Mouse (Mus musculus): ENCODE results near the gene Tmbim7. TPM values are rescaled to one million over a fixed set of nuclear protein-coding genes. Genes with fewer than 3 reads are reported as not detected.

The Tmbim7 gene
- polyA plus RNA-seq, 1 experiment from 2014 or later, result not detected

GRCm38 (mm10) chr5:3688298-3688697 is 37.3 kb downstream of the Tmbim7 start:
- peaks cover 45% of the 10 kb centered on the region for H3K36me3 ChIP-seq (ENCODE audit: poor library complexity, severe bottlenecking)
- WGBS, result 96% methylated on average over 8 of the region's 8 CpGs
- no peak for ATAC-seq

GRCm38 (mm10) chr5:3691283-3691682 is 40.3 kb downstream of the Tmbim7 start:
- H3K4me3 ChIP-seq, result no peak overlapping the region
- H3K4me2 ChIP-seq, result no peak overlapping the region
- H3K4me1 ChIP-seq, result no peaks in the 10 kb centered on the region
- H3K36me3 ChIP-seq (ENCODE audit: poor library complexity, severe bottlenecking), result peaks cover 71% of the 10 kb centered on the region
- H3K27me3 ChIP-seq, result no peaks in the 10 kb centered on the region
- no peak for ATAC-seq
- no peaks in the 10 kb centered on the region for H3K9me3 ChIP-seq (replicated peaks)
- no peak overlapping the region for H3K9ac ChIP-seq
- 96% methylated on average over 3 of the region's 3 CpGs for WGBS
- no peak overlapping the region for H3K27ac ChIP-seq

More at GRCm38 (mm10) chr5:3688298-3688697, 37.3 kb downstream of the Tmbim7 start:
- no peaks in the 10 kb centered on the region; the same call in 1 of the 2 replicates for H3K4me1 ChIP-seq
- H3K9ac ChIP-seq, result no peak overlapping the region
- no peak overlapping the region for H3K4me2 ChIP-seq
- no peaks in the 10 kb centered on the region for H3K9me3 ChIP-seq (replicated peaks)
- H3K27me3 ChIP-seq, result no peaks in the 10 kb centered on the region
- H3K27ac ChIP-seq, result no peak overlapping the region
- no peak overlapping the region for H3K4me3 ChIP-seq

GRCm38 (mm10) chr5:3692956-3693355 is 42.0 kb downstream of the Tmbim7 start:
- Histone ChIP-seq H3K36me3 (ENCODE audit: poor library complexity, severe bottlenecking) (peaks cover 75% of the 10 kb centered on the region), H3K27me3 (no peaks in the 10 kb centered on the region), H3K9ac (no peak overlapping the region), H3K27ac (no peak overlapping the region), H3K4me1 (no peaks in the 10 kb centered on the region), H3K9me3 (replicated peaks) (no peaks in the 10 kb centered on the region), H3K4me2 (no peak overlapping the region), H3K4me3 (no peak overlapping the region)
- WGBS, result 94% methylated on average over 9 of the region's 9 CpGs
- ATAC-seq, result no peak

- Histone ChIP-seq H3K4me1 (no peaks in the 10 kb centered on the region), H3K36me3 (ENCODE audit: poor library complexity, severe bottlenecking) (peaks cover 66% of the 10 kb centered on the region), H3K27me3 (no peaks in the 10 kb centered on the region), H3K4me2 (no peak overlapping the region), H3K9ac (no peak overlapping the region), H3K27ac (no peak overlapping the region), H3K4me3 (no peak overlapping the region), H3K9me3 (replicated peaks) (no peaks in the 10 kb centered on the region)
- 87% methylated on average over 4 of the region's 4 CpGs for WGBS
- no peak for ATAC-seq
Measured at GRCm38 (mm10) chr5:3695191-3695590, 44.2 kb downstream of the Tmbim7 start.

- no peak overlapping the region for H3K4me2 ChIP-seq
- H3K9me3 ChIP-seq (replicated peaks), result no peaks in the 10 kb centered on the region
- no peak overlapping the region for H3K9ac ChIP-seq
- ATAC-seq, result no peak
- no peaks in the 10 kb centered on the region for H3K27me3 ChIP-seq
- peaks cover 69% of the 10 kb centered on the region for H3K36me3 ChIP-seq (ENCODE audit: poor library complexity, severe bottlenecking)
- H3K27ac ChIP-seq, result no peak overlapping the region
- 74% methylated on average over 3 of the region's 3 CpGs for WGBS
- no peaks in the 10 kb centered on the region for H3K4me1 ChIP-seq
- H3K4me3 ChIP-seq, result no peak overlapping the region
Measured at GRCm38 (mm10) chr5:3696031-3696430, 45.0 kb downstream of the Tmbim7 start.

GRCm38 (mm10) chr5:3700025-3700424 is 49.0 kb downstream of the Tmbim7 start:
- peaks cover 49% of the 10 kb centered on the region for H3K36me3 ChIP-seq (ENCODE audit: poor library complexity, severe bottlenecking)
- H3K27me3 ChIP-seq, result no peaks in the 10 kb centered on the region
- no peaks in the 10 kb centered on the region for H3K9me3 ChIP-seq (replicated peaks)
- no peak overlapping the region for H3K27ac ChIP-seq
- no peak overlapping the region for H3K4me3 ChIP-seq
- H3K4me1 ChIP-seq, result no peaks in the 10 kb centered on the region
- no peak overlapping the region for H3K4me2 ChIP-seq
- no peak overlapping the region for H3K9ac ChIP-seq
- ATAC-seq, result no peak
- 97% methylated on average over 5 of the region's 5 CpGs for WGBS

GRCm38 (mm10) chr5:3702180-3702579 is 51.2 kb downstream of the Tmbim7 start:
- Histone ChIP-seq H3K9me3 (replicated peaks) (no peaks in the 10 kb centered on the region), H3K36me3 (ENCODE audit: poor library complexity, severe bottlenecking) (peaks cover 40% of the 10 kb centered on the region), H3K27me3 (no peaks in the 10 kb centered on the region), H3K27ac (no peak overlapping the region), H3K4me2 (no peak overlapping the region), H3K9ac (no peak overlapping the region), H3K4me3 (no peak overlapping the region), H3K4me1 (no peaks in the 10 kb centered on the region)
- WGBS, result 95% methylated on average over 4 of the region's 4 CpGs
- no peak for ATAC-seq

GRCm38 (mm10) chr5:3715800-3716199 is 64.8 kb downstream of the Tmbim7 start:
- no peak for ATAC-seq
- Histone ChIP-seq H3K4me2 (no peak overlapping the region), H3K27me3 (no peaks in the 10 kb centered on the region), H3K9me3 (replicated peaks) (no peaks in the 10 kb centered on the region), H3K36me3 (ENCODE audit: poor library complexity, severe bottlenecking) (peaks cover 34% of the 10 kb centered on the region), H3K4me1 (no peaks in the 10 kb centered on the region), H3K27ac (no peak overlapping the region), H3K9ac (no peak overlapping the region), H3K4me3 (no peak overlapping the region)
- WGBS, result 96% methylated on average over 5 of the region's 5 CpGs

- no peak for ATAC-seq
- peaks cover 40% of the 10 kb centered on the region for H3K36me3 ChIP-seq (ENCODE audit: poor library complexity, severe bottlenecking)
- no peaks in the 10 kb centered on the region for H3K9me3 ChIP-seq (replicated peaks)
Measured at GRCm38 (mm10) chr5:3719371-3719770, 68.4 kb downstream of the Tmbim7 start.

GRCm38 (mm10) chr5:3722873-3723272 is 71.9 kb downstream of the Tmbim7 start:
- no peak overlapping the region for H3K27ac ChIP-seq
- no peak overlapping the region for H3K9ac ChIP-seq
- H3K27me3 ChIP-seq, result no peaks in the 10 kb centered on the region
- H3K4me2 ChIP-seq, result no peak overlapping the region
- peaks cover 41% of the 10 kb centered on the region for H3K36me3 ChIP-seq (ENCODE audit: poor library complexity, severe bottlenecking)
- 92% methylated on average over 2 of the region's 2 CpGs for WGBS
- no peaks in the 10 kb centered on the region for H3K9me3 ChIP-seq (replicated peaks)
- H3K4me3 ChIP-seq, result no peak overlapping the region
- no peak for ATAC-seq
- H3K4me1 ChIP-seq, result no peaks in the 10 kb centered on the region

More at GRCm38 (mm10) chr5:3719371-3719770, 68.4 kb downstream of the Tmbim7 start:
- Histone ChIP-seq H3K27ac (no peak overlapping the region), H3K4me1 (no peaks in the 10 kb centered on the region), H3K4me3 (no peak overlapping the region), H3K27me3 (no peaks in the 10 kb centered on the region), H3K4me2 (no peak overlapping the region), H3K9ac (no peak overlapping the region)
- WGBS, result 96% methylated on average over 4 of the region's 4 CpGs

GRCm38 (mm10) chr5:3723415-3723814 is 72.4 kb downstream of the Tmbim7 start:
- 98% methylated on average over 2 of the region's 2 CpGs for WGBS
- no peak for ATAC-seq
- H3K9me3 ChIP-seq (replicated peaks), result no peaks in the 10 kb centered on the region
- peaks cover 44% of the 10 kb centered on the region for H3K36me3 ChIP-seq (ENCODE audit: poor library complexity, severe bottlenecking)
- H3K27ac ChIP-seq, result no peak overlapping the region
- H3K4me3 ChIP-seq, result no peak overlapping the region
- H3K9ac ChIP-seq, result no peak overlapping the region
- no peak overlapping the region for H3K4me2 ChIP-seq
- H3K27me3 ChIP-seq, result no peaks in the 10 kb centered on the region
- no peaks in the 10 kb centered on the region for H3K4me1 ChIP-seq

GRCm38 (mm10) chr5:3725491-3725890 is 74.5 kb downstream of the Tmbim7 start:
- Histone ChIP-seq H3K9me3 (replicated peaks) (no peaks in the 10 kb centered on the region), H3K27me3 (no peaks in the 10 kb centered on the region), H3K4me2 (no peak overlapping the region), H3K9ac (no peak overlapping the region), H3K4me3 (no peak overlapping the region), H3K36me3 (ENCODE audit: poor library complexity, severe bottlenecking) (peaks cover 27% of the 10 kb centered on the region), H3K27ac (no peak overlapping the region), H3K4me1 (no peaks in the 10 kb centered on the region)
- no peak for ATAC-seq
- WGBS, result 89% methylated on average over 1 of the region's 1 CpGs

- 70% methylated on average over 5 of the region's 5 CpGs for WGBS
- H3K36me3 ChIP-seq (ENCODE audit: poor library complexity, severe bottlenecking), result peaks cover 15% of the 10 kb centered on the region
Measured at GRCm38 (mm10) chr5:3728820-3729219, 77.8 kb downstream of the Tmbim7 start.

More at GRCm38 (mm10) chr5:3728820-3729219, 77.8 kb downstream of the Tmbim7 start:
- Histone ChIP-seq H3K27ac (no peak overlapping the region), H3K9me3 (replicated peaks) (no peaks in the 10 kb centered on the region), H3K4me1 (no peaks in the 10 kb centered on the region), H3K4me2 (no peak overlapping the region), H3K27me3 (no peaks in the 10 kb centered on the region), H3K9ac (no peak overlapping the region), H3K4me3 (no peak overlapping the region)
- ATAC-seq, result no peak

Data from forebrain, embryonic 13.5 days (tissue).